In the genomic region with DNA sequence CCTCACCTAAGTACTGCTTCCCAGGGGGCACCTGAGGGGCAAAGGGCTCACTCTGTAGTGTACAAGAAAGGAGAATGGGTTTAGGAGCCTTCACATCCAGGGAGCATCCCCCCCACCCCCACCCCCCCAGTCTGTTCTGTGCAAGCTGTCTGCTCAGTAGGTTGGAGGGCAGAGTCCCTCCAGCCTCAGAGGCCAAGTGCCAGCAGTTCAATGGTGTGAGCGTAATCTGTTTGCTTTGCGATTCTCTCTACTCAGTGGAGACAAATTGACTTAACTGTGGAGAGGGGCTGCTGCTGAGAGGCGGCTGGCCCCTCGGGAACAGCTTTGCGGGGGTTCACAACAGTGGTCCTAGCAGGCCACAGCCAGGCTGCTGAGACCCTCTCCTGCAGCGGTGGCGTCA, we compare ENCODE assay signal across 13 mouse cellular contexts. TPM values are rescaled to one million over a fixed set of nuclear protein-coding genes. Genes with fewer than 3 reads are reported as not detected.
"Had no signal": no experiment of that assay in that cellular context is flagged by ENCODE, and none has a peak within 500 bp of the region (broad histone marks: within the 10 kb centered on the region; RNA-seq: fewer than 3 reads in every experiment).

No protein-coding gene starts in this region.

- DNase-seq: lung, adult 18-20 months; lung, embryonic 14.5 days; lung, postnatal 10 days; lung, postnatal 4 days; right cerebral cortex, adult 18-20 months; right cerebral cortex, postnatal 25 days; right cerebral cortex, postnatal 4 days; spleen, adult 18-20 months; thymus, adult 18-20 months; thymus, postnatal 14 days; thymus, postnatal 36 days had no signal

RNA-seq across cellular contexts. Expression of a gene that starts 28.2 kb away (rescaled TPM):
- total RNA-seq: megakaryocyte, adult 5-6 weeks; megakaryocyte-erythroid progenitor cell, adult 5-6 weeks had no signal
